Mouse (Mus musculus): ENCODE measurements around the gene Zbtb16.
A peak's percentile ranks its signal among the peaks of the same experiment; 100 is the strongest.

The Zbtb16 gene

DNA sequence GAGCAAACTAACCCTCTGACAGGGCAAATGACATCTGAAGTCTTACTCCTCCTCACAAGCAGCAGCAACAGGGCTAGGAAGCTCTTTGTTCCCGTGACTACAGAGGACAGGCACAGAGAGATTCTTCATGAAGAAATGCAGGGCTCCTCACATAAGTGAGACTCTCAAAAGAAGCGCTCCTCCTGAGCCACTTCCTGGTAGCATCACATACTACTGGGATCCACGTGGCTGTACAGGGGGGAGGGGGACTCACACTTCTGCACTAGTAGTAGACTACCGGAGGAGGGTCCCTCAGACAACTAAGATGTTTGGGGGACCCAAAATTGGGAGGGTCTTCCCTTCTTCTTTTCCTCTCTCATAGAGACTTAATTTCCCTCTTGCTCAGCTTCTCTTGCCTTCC lies 139.7 kb downstream of the Zbtb16 start:
- no peak for DNase-seq

- no peak for DNase-seq
Measured at GRCm38 (mm10) chr9:48695796-48696195, 140.2 kb downstream of the Zbtb16 start.

DNA sequence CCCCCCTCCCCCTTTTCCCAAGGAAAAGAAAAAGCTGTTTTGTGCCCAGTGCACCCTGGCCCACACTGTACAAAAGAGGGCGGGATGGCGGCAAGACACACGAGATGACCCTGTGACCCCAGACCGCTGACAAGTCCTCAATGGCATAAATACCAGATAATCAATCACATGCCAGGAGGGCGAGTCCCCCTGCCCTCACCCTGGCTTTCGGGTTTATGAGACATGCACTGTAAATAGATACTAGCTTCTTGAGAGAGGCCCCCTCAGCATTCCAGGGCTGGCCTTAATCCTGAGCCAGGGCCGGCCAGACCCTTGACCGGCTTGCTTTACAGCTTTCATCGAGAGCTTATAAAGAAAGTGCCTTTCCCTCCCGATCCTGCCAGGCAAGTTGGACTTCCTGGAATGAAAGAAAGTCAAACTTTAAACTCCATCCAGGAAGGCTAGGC lies 141.4 kb downstream of the Zbtb16 start:
- DNase-seq, result no peak

- no peak for DNase-seq
Measured at GRCm38 (mm10) chr9:48693696-48694095, 142.3 kb downstream of the Zbtb16 start.

DNA sequence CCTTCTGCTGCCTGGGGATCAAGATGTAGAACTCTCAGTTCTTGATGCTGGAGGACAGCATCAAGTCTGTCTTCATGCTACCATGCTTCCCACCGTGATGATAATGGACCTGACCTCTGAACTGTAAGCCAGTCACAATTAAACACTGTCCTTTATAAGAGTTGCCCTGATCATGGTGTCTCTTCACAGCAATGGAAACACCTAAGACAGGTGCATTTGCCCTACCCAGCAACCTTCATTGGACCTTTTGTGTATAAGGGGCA lies 146.4 kb downstream of the Zbtb16 start:
- DNase-seq, result no peak

- DNase-seq, result no peak
Measured at GRCm38 (mm10) chr9:48688859-48689717, 146.9 kb downstream of the Zbtb16 start.

DNA sequence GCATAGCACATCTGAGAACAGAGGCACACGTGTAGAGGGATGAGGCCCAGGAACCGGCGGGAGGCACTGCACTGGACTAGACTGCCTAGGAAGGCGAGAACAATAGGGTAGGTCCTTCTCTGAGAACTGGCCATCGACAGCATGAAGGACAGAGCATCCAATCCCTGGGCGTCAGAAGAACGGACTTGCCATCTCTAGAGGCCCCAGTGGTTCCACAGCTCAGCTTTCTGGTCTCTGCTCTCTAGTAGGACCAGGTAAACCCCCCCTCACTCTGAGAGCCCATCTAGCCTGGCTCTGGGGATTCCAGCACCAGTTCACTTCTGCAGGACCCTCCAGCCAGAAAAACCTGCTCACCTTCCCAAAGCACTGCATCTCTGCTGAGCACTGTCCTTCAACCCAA lies 148.1 kb downstream of the Zbtb16 start:
- no peak for DNase-seq

GRCm38 (mm10) chr9:48685721-48686120 lies 150.3 kb downstream of the Zbtb16 start:
- DNase-seq, result no peak

DNA sequence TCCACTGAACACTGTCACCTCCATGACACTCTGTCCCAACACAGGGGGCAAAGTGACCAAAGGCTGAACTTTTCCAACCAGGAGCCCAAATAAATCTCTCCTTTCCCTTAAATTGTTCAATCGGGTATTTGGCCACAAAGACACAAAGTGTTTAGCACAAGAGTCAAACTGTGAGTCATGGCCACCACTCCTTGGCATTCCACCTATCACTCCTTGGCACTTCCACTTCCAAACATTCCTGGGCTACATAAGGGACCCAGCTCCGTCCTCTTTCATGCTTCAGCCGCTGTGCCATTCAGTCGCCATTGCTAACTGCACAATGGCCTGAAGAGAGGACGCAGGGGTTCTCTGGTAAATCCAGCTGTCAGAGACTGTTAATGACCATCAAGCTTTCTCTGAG lies 151.9 kb downstream of the Zbtb16 start:
- DNase-seq, result no peak

DNA sequence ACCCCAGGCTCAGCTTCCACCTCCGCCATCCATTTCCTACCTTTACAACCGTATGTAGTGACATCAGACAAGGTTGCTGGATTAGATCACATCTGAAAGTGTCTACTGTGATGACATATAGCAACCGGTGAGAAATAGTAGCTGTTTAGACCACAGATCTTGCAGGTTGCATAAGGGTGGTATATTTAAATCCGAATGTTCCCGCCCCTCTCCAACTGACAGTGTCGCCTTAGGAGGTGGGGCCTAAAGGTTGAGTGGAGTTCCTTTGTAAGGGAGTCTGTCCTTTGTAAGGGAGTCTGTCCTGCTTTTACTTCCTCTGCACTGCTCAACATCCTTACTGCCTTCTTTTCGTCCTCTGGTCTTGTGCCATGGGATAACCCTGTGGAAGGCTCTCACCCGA lies 154.8 kb downstream of the Zbtb16 start:
- no peak for DNase-seq

DNA sequence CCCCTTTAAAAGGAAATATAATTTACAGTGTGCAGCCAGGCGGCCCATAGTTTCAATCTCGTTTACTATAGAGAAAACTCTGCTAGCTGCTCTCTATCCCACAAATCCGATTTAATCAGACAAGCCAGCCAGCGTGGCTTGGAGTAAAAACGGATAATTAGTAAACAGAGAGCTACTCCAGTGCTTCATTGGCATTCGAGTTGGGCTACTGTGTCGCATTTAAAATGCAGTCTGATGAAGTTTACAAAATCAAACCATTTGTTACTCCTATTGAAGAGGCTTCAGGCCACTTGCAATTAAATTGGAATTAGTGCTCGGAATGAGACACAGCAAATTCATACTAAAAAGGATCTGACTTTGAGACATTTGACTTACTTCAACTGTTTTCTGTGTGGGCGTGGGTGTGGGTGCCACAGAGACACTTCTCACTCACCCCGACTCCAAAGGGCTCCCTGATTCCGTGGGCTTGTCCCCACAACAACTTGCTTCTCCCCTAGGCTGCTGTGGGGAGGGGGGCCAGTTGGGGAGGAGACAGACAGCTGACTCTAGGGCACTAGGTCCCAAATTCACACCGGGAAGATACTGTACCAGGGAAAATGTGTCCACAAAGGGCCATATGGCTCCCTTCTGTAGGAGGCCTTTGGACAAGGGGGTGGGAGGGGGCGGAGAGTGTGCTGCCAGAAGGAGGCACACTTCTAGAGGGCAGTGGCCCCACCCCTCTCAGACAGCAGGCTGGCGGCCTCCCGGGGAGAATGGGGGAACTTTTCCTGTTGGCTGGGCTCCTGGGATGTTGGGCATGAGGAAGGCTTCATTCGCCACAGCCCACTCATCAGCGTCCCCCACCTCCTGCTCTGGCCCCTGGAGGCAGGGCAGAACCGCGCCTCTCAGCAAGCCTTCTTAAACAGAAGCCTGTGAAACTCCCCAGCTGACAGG lies 157.3 kb downstream of the Zbtb16 start:
- DNase-seq, result peak; percentile 73

- DNase-seq, result peak; percentile 28
Measured at GRCm38 (mm10) chr9:48675151-48675790, 160.8 kb downstream of the Zbtb16 start.

DNA sequence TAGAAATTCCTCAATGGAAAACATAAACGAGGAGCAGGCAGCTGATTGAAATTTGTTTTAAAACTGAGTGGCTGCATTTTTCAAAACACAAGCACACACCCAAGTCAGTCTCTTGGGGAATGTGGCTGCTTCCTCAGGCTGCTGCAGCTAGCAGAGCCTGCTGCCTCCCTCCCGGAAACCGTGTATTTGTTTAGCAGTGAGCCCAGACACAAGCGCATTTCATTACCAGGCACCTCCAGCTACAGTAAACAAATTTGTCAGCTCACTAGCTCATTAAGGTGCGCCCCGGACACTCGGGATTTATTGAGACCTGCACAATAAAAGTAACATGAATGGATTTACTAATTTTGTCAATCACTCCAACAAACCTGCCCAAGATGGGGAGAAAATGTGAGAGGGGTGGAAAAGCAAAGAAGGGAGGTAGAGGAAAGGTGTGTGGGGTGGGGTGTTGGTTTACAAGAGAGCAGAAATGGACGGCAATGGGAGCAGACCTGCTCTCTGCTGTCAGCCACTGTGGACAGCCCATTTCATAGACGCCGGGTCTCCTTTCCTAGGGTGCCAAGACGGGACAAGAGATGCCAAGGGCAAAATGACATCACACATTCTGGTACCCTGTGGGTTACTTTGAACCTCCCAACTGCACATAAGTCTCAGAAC lies 161.5 kb downstream of the Zbtb16 start:
- no peak for DNase-seq

GRCm38 (mm10) chr9:48673804-48674203 lies 162.2 kb downstream of the Zbtb16 start:
- no peak for DNase-seq

GRCm38 (mm10) chr9:48673213-48673612 lies 162.8 kb downstream of the Zbtb16 start:
- no peak for DNase-seq

- DNase-seq, result no peak
Measured at GRCm38 (mm10) chr9:48671841-48672240, 164.2 kb downstream of the Zbtb16 start.

DNA sequence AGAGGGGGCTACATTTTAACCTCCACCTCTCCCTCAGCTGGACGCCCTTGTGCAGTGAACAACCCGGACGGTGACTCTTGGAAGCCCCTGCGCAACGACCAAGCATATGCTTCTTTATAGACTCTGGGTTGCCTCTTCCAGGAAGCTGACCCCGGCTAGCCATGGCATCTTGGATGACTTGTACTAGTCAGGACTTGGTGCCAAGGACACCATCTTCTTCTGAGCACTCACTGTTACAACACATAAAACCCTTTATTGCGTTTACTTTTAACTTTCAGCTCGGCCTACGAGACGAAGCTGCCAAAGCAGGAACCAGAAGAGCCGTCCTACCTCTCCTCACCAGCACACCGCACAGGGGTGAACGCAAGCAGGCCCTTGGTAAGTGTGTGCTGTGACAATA lies 165.9 kb downstream of the Zbtb16 start:
- DNase-seq, result no peak

- DNase-seq, result no peak
Measured at GRCm38 (mm10) chr9:48669672-48670071, 166.3 kb downstream of the Zbtb16 start.

DNA sequence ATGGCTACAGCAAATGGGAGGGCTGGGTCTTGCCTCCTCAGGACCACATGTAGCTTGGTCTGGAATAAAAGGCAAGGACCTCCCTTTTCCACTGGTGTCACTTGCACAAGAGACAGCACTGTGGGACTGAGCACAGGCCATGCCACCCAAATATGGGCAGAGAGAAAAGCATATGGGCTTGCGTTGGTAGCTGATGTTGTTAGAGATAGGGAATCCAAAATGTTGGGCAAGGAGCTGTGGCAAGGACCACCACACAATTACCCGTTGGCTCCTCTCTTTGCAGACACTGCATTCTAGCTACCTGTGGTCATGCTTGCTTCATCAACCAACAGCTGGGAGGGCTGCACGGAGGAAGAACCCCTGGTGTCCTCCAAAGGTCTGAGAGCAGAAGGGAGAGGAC lies 169.3 kb downstream of the Zbtb16 start:
- no peak for DNase-seq

DNA sequence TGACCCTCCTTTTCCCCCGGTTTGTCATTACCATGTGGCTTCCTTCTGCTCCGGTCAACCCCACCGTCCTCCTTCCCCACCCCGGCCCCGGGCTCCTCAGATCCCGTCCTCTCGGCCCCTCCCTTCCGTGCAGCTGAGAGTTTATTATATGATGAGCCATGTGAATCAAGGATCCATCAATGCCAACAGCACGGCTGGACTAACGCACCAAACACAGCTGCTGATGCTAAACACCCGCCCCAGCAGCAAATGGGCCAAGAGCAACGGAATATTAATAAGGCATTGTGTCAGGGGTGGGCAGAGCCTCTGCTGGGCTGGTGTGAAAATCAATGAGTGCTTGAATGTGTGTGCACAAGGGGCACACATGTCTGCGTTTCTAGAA lies 173.0 kb downstream of the Zbtb16 start:
- no peak for DNase-seq

GRCm38 (mm10) chr9:48662361-48663051 lies 173.5 kb downstream of the Zbtb16 start:
- DNase-seq, result no peak

- DNase-seq, result no peak
Measured at GRCm38 (mm10) chr9:48661225-48662023, 174.6 kb downstream of the Zbtb16 start.

All from cerebellum, adult 11-12 months (tissue).